Mouse (Mus musculus) megakaryocyte progenitor cell, adult 5-6 weeks (primary cell): ENCODE measurements around the gene Gm30191. TPM values are rescaled to one million over a fixed set of nuclear protein-coding genes. Genes with fewer than 3 reads are reported as not detected.
A peak's percentile ranks its signal among the peaks of the same experiment; 100 is the strongest.

Source experiments
- ATAC-seq: replicated peaks from 2 replicates; pipeline ENCODE4 v1.8.0; 2016; ENCODE audit warnings: mild to moderate bottlenecking, moderate TSS enrichment, inconsistent platforms; ENCODE audit not compliant: poor library complexity
- total RNA-seq, 2 experiments: library from RNA; stranded (forward) in 1 of 2; stranded (reverse) in 1 of 2; fragments of 157-497, 149-512 nt in 1 of 2; fragments of 200-1000 nt in 1 of 2; gene quantifications; 2 replicates each; pipeline versions ENCODE4 v1.2.3 to v1.2.4; 2015 to 2017

Gm30191 gene
- total RNA-seq (2015) (not detected in 2 replicates), total RNA-seq (2017) (not detected in 2 replicates)

DNA sequence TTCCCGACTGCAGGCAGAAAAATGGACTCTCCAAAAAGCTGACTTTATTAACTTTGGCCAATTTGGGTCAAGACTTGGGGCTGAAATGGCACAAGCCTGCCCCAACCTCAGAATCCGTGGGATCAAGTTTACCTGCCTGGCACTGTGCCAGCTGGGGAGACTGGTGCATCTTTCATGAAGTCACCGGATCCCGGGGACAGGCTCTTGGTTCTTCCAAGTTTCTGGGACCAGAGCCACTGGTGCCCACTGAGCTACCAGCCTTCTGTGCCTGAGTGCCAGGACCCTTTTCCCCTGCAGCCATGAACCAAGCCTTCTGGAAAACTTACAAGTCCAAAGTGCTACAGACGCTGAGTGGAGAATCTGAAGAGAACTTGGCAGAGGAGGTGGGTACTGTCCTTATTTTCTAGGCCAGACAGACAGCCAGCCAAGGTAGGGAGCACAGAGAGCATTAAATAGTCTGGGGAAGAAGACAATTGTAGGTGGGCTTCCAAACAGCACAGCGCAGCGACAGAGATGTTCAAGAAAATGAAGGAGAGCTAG is at the start of gene Gm30191:
Gm30191 (plus strand) TSS at position 217 of the 540 bp plus-strand sequence.
- ATAC-seq = no peak

DNA sequence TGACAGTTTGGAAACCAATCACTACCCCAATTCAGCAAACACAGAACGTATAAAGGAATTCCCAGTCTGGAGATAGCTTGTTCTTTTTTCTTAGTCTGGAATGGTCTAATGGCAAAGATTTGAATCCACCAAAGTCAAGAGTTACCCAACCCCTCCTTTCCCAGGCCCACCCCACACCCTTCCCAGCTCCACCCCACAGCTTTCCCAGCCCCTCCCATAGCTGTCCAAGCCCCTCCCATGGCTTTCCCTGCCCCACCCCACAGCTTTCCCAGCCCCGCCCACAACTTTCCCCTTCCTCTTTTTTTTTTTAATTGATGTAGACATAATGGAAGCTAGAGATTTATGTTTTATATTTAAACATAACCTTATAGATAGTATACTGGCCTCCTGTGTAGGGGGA is 47.4 kb upstream of the Gm30191 start:
- no peak for ATAC-seq

DNA sequence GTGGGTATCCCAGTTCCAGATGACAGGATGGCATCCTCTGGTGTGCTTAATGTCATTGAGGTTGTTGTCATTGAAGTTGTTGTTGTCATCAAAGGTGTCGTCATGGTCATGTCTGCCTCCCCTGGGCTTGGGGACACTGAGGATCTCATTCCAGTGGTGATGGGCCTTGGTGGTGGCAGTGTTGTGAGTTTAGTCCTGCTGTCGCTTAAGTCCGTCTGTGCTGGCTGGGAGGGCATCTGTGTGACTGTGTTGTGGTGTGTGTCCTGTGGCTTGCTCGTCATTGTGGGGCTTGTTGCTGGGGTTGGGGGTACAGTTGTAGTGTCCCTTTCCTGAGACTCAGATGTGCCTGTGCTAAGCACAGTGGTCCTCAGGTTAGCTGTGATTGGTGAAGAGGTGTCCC is 43.8 kb upstream of the Gm30191 start, which contains the start of gene Gm7534:
Gm7534 (minus strand) TSS at position 101 of the 400 bp plus-strand sequence.
- ATAC-seq = no peak

DNA sequence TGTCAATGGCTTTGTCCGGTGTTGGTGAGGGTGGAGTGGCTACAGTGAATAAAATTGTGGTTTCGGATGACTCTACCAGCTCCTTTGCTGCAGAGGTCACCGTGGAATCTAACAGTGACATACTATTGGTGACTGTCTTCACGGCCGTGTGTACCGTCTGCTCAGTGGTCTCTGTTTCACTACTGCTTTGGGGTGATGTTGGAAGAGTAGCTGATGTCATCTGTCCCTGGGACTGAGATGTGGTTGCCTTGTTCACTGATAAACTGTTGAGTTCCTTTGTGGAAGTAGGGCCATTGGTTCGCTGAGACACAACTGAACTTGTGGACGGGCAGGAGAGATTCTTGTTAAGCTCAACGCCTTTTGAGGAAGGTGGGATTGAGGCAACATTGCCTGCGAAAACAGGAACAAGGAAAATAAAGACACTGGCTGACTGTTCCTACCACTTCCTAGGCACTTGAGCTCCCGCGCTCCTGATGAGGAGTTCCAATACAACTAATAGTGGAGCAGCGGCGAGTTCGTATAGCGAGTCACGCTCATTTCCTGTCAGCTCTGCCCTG is 43.3 kb upstream of the Gm30191 start:
- peak; percentile 69 for ATAC-seq

DNA sequence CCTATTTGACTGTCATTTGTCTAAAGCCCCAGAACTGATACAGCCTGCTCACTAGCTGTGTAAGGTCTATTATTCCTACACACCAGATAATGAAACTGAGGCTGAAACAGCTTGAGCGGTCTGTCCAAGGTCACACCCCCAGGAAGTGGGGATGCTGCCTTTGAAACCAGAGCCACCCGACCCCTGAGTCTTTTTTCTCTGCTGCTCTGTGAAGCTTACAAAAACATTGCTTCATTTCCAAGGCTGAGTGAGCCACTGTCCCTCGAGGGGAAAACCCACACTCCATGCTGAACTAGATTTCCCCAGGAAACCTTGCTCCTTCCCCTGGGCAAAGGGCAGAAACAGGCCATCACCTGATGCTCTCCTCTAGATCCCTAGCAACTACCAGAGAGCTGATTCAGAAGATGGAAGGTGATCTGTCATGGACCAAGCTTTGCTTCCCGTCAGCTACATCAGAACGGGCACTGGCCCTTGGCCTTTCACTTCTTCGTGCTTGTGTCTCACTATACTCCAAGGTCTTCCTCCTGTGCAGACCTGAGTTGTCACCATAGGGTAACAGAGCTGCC is 40.2 kb upstream of the Gm30191 start:
- no peak for ATAC-seq

DNA sequence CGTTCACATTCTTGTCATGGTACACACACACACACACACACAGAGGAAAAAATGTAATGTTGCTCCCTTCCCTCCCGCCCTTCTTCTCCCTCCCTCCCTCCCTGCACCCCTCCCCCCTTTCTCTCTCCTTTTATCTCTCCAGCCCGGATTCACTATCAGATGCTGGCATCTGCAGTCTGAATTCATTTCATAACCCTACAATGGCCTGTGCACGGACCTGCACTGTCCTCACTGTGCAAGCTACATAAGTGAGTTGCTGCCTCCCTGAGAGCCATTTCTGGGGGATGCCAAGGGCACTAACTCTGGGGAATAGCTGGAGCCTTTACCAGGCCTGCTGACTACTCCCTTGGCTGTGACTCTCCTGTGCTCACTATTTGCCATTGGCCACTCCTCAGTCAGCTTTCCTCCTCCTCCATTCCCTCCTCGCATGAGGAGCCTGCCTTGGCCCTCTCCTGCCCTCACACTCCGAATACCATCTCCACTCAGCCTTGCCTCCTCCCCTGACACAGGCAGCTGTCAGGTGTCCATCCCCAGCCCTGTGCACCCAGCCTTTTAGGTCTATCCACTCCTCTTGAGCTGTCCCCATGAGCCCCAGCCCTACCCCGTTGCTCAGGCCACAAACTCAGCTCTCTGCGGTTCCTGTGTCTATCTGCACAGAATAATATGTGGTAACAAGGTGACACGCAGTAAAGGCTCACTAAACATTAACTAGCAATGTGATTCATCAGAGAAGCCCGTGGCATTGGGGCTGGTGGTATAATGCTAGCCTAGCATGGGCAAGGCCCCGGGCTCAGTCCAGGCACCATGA is 23.7 kb upstream of the Gm30191 start:
- no peak for ATAC-seq

DNA sequence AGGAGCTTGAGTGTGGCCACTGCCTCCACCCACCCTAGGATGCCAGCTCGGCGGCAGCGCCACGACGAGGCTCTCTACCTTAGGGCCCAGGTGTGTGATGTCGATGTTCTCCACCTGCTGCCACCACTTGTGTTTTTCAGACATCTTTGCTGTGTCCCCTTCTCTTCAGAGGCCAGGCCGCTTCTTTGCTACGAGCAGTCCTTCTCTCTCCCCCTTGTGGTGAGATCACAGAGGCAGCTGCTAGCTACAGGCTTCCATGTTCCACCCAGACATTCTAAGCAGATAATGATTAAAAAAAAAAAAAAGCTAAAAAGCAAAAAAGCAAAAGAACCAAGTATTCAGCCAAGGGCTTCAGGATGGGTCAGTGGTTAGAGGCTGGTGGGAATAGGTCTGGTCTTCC is 19.5 kb upstream of the Gm30191 start, which contains the start of gene Catsper4:
Catsper4 (minus strand) TSS at position 190 of the 400 bp plus-strand sequence.
- ATAC-seq = 0 out of 2 replicates have a peak, but pooled peaks have one; percentile 31

DNA sequence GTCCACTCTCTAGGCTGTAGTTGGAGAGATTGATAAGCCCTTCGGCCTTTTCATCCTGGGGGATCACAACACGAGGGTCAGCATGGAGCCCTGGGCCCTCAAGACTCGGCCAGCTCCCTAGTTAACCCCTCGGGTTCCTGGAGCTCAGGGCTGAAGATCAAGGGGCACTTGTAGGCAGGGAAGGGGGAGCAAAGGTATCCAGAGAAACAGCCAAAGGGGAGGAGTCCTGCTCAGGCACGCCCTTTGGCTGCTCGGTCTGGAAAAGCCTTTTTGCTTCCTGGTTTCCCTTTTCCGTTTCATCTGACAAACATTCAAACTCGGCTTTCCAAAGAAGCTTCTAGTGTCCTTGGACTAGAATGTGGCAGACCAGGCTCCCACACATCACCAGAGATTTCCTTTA is 16.3 kb upstream of the Gm30191 start:
- no peak for ATAC-seq

DNA sequence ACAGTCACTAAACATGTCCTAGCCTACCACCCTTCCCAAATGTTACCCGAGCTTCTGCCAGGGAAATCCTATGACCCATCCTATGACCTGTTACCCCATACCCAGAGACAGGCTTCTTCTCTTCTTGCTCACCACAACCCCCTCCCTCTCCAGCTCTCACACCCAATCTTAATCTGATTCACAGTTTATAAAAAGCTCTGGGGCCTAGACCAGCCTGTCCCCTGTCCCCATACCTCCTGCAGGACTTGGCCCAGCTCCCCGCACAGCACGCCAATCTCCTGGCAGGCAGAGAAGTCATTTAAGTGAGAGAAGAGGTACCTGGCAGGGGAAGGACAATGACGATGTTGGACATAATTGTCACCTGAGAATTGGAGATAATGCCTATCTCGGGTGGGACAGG is 11.9 kb upstream of the Gm30191 start:
- ATAC-seq = no peak

DNA sequence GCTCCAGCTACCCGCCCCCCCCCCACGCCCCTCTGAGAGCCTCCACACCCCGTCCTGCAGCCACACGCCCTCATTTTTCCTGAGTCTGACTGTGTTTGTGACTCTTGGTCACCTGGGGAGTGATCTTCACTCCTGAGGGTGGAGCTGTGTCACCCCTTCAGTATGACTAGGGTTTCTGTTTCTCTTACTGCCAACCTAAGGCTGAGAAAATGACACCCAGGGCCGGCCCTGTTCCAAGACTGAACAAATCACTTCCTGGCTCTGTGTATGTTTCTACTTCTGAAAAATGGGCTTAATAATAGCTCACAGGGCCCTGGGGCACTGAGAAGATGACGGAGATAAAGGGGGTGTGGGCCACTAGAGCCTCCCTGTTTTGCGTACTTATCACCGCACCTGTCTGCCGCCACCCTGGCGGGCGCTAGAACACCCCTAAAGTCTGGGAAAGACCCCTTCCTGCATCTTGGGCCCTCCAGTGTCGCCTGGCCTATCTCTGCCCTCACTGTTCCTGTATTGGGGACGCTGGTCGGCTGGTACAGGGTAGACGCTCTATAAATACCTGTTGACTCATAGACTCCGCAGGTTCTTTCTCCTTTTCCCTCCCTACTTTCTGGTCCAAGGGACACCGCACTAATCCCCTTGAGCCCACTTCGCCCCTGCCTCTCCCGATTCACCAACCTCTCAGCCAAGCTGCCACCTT is 9.0 kb upstream of the Gm30191 start:
- ATAC-seq = no peak

DNA sequence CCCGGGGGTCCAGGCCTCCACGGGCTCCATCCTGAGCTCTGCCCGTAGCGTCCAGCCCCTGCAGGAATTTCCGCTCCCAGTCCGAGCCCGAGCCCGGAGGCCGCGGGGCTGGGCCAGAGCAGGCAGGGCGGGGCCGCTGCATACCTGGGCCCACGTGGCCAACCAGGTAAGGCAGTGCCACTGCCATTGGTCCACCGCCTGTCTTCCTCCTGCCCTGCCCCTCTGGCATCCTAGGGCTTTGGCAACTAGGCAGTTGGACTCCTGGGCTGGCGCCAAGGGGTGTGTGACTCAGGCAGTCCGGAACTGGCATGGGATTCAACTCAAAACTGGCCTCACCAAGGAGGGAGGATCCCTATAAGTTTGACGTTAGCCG is 8.5 kb upstream of the Gm30191 start, which contains the start of gene Cnksr1:
Cnksr1 (minus strand) TSS at position 121 of the 373 bp plus-strand sequence.
- ATAC-seq = no peak

DNA sequence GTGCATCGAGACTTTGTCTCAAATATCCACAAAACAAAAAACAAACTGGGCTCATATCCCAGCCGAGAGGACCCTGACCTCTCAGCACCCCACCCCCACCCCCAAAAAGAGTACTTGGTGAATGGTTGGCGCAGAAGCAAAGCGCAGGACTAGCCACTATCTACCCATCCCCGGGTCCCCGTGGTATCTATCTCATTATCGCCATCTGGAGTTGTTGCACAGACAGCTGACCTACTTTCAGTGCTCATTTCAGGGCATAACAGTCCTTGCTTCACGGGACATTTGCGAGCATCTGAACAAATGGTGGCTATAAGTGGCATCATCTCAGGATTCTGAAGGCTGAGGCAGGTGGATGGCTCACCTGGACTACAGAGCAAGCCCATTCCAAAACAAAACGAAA is 8.0 kb upstream of the Gm30191 start:
- ATAC-seq = no peak

DNA sequence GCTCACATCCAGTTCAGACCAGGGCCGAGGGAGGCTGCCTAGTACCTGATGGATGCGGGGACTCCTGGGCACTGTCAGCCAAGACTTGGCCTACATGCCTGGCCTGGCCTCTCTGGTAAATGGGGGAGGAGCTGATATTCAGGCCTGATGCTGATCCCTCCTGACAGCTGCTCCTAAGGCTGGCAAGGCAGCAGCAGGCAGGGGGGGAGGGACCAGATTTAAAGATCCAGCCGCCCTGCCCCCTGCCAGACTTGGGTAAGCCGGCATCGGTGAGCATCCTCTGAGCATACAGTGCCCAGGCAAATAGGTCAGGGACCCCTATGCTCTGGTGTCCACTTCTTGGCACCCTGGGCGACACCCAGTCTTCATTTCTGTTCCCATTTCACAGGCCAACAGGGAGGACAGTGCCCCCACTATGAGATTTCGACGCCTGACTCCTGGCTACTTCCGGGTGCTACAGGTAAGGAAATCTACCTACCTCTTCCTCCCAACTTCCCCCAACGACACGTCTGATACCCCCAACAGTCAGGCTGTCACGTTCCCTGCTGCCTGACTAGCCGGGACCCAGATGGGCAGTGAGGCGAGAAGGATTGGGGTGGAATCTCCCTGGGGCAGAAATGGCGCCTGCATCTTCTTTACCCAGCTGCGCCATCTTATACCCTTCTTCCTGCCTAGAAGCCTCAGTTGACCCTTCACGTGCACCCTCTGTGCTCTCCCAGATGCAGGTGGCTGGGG is 3.1 kb upstream of the Gm30191 start, which contains the start of gene E130218I03Rik:
E130218I03Rik (plus strand) TSS at position 147 of the 735 bp plus-strand sequence.
- no peak for ATAC-seq

DNA sequence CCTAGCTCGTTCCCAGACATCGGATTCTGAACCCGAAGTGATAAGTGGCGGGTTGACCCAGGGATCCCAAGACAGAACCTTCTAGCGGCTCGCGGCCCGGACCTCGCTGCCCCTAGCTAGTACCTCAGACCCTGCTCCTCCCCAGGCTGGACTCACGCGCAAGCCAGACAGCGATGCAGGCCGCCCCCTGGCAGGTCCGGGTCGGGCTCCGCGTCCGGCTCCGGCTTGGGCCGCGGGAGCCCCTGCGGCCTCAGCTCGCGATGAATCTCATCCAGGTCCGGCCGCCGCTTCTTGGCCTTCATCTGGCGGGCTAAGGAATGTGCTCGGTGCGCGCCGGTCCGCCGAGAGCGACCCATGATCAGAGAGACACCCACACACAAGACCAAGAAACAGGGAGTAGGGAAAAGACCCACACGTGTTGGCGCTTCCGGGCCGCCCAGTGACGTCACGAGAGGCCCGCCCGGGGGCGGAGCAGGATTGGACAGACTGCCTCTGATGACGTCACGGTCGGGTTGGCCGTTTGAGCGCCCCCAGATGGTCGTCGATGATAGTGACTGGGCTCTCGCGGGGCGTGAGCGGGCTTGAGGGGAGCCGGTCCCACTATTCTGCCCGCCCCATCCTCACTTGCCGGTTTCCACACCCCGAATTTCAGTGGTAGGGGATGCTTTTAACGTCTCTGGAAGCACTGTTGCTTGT is 1.4 kb upstream of the Gm30191 start, which contains the start of gene Zfp593:
Zfp593 (minus strand) TSS at position 445 of the 696 bp plus-strand sequence.
- ATAC-seq = peak; percentile 93

DNA sequence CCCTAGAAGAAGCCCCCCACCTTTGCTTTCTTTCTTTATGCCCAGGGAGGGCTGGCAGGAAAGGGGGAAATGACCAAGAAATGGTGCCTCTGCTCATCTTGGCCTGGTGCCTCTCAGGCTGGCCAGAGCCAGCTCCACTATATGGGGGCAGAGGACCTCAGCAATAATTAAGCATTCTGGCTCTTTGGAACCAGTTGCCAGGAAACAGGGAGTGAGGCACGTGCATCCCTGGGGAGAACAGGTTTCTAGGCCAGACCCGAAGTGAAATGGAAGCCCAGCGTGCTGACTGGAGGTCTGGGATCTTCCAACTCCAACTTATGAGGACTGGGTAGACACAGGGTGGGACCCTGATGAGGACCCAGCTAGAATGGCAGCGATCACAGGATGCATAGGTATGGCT is 479 bp upstream of the Gm30191 start:
- no peak for ATAC-seq

DNA sequence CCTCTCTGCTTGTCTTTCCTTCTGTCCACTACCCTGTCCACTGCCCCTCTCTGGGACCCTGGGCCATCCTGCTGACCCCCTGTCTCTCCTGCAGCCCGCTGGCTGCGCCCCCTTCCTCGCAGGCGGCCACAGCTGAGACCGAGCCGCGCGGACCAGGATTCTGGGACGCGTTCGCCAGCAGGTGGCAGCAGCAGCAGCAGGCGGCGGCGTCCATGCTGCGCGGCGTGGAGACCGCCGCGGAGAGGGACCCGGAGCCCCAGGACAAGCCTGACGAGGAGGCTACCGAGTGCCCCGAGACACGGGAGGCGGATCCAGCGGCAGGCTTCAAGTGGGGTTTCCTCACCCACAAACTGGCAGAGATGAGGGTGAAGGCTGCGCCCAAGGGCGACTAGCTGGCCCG is 2.9 kb downstream of the Gm30191 start:
- ATAC-seq = peak; percentile 57

DNA sequence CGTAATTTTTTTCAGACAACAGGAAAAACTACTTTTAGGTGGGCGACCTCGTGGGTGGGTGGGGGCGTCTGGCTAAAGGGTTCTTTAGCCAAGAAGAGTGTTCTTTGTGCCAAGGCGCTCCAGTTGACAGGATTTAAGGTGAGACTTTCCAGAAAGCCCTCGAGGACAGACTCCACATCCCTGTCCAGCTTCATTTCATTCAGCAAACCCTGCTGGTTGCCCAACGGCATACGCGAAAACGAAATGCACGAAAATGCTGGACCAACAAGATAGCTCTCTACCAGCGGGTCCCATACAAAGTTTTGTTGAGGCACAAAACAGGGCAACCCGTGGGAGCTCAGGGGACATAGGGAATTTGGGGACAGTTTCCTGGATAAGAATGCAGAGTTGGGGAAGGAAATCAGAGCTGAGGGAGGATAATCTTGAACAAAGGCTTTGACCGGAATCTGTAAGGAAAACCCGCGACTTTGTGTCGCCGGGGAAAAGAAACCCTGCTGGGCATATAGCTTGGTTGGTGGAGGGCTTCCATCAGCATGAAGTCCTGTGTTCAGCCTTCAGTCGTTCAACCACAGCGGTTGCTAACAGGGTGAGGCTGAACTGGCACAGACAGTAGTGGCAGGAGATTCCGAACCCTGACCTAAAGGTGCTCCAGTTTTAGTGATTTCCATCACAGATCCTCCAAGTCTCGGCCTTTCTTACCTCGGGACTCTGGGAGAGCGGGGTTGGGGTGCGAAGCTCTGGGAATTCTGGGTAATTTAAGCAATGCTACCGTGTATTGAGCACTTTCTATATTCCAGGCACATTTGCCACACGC is 3.6 kb downstream of the Gm30191 start:
- no peak for ATAC-seq

DNA sequence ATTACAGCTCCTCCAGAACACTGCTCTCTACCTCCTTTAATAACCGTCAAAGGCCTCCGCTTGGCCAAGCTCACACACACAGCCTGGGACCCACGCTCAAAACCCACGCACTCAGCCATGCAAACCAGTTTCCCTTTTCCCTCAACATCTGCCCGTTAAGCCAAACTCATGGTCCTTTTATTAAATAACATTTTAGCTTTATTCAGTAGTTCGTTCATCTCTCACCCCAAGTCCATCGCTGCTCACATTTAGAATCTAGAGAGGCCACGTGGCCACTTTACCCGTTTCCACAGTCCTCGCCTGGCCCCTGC is 4.2 kb downstream of the Gm30191 start:
- no peak for ATAC-seq
